Mouse (Mus musculus) embryonic facial prominence, embryonic 10.5 days (tissue): Measurements from ENCODE around the gene Dynlt1c. TPM values are rescaled to one million over a fixed set of nuclear protein-coding genes. Genes with fewer than 3 reads are reported as not detected.
"Not testable (repeated sequence)": the region's sequence is repeated elsewhere in the genome, so short reads cannot be mapped to it uniquely, and the experiment has no call there.

Source experiments
- DNase-seq: peaks from one replicate; pipeline ENCODE4 v3.0.0-alpha.2; 2017; ENCODE audit warnings: low spot score
- H3K27ac ChIP-seq: fragments of 300-500 bp; sonication (generic); replicated peaks from 2 replicates; pipeline ENCODE4 v1.5.1; 2016; ENCODE audit warnings: mild to moderate bottlenecking
- H3K27me3 ChIP-seq: fragments of 300-500 bp; sonication (generic); replicated peaks from 2 replicates; pipeline ENCODE4 v1.6.1; 2016; ENCODE audit warnings: low read depth, mild to moderate bottlenecking; ENCODE audit not compliant: poor library complexity, severe bottlenecking
- H3K36me3 ChIP-seq: fragments of 300-500 bp; sonication (generic); replicated peaks from 2 replicates; pipeline ENCODE4 v1.6.1; 2016; ENCODE audit warnings: mild to moderate bottlenecking, moderate library complexity
- H3K4me1 ChIP-seq: fragments of 300-500 bp; sonication (generic); 2 replicates; pipeline ENCODE4 v1.6.1; 2016
- H3K4me3 ChIP-seq: fragments of 300-500 bp; sonication (generic); 2 replicates; pipeline ENCODE4 v1.5.1; 2016; ENCODE audit warnings: mild to moderate bottlenecking, moderate library complexity
- H3K9me3 ChIP-seq: fragments of 300-500 bp; sonication (generic); 2 replicates; pipeline ENCODE4 v1.6.1; 2016; ENCODE audit warnings: mild to moderate bottlenecking
- WGBS: fragments of 180-500 bp; shearing (Covaris S2); methylation state at CpG from one replicate; pipeline ENCODE4 v1.1.7; 2016; 5-methylcytosine and 5-hydroxymethylcytosine counted together
- polyA plus RNA-seq: library from polyadenylated mRNA; unstranded; fragments of >200 nt; fragmentation: Nextera tagmentation; extraction: Ambion mirVana; gene quantifications from 2 replicates; pipeline ENCODE4 v1.2.1, GENCODE M21; 2016

Gene Dynlt1c
- polyA plus RNA-seq, 1 experiment from 2014 or later: 43.0 TPM

- not testable (repeated sequence) for H3K27me3 ChIP-seq, DNase-seq, H3K4me3 ChIP-seq, H3K36me3 ChIP-seq, H3K27ac ChIP-seq, H3K4me1 ChIP-seq, H3K9me3 ChIP-seq
- WGBS: 60% methylated on average over 1 of the region's 6 CpGs
These were observed 23.6 kb downstream of the Dynlt1c start for GRCm38 (mm10) chr17:6624926-6625558.

- H3K9me3 ChIP-seq, H3K4me3 ChIP-seq, H3K36me3 ChIP-seq, H3K27me3 ChIP-seq, DNase-seq, H3K4me1 ChIP-seq, H3K27ac ChIP-seq: not testable (repeated sequence)
- WGBS: 93% methylated on average over 4 of the region's 4 CpGs
These were observed 28.9 kb downstream of the Dynlt1c start for GRCm38 (mm10) chr17:6630398-6630797.

GRCm38 (mm10) chr17:6632850-6633249 lies 31.4 kb downstream of the Dynlt1c start:
- WGBS: 91% methylated on average over 6 of the region's 6 CpGs
- DNase-seq: not testable (repeated sequence)

DNA sequence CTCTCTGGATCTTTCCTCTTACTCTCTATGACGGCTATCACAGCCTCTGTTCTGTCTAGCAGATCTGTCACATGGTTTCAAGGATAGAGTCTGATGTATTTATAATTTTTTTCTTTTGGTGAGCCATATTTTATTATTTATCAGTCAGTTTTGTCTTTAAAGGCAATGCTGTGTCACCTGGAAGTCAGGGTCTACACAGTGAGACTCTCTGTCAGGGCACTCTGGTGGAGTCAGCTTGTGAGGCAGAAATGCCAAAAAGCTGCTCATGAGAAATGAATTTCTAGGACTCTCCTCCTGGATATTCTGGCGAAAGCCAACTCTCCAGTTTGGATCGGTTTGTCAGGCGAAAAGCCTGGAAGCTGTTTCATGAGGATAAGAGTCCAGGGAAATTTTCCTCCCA lies 34.3 kb downstream of the Dynlt1c start:
- H3K27me3 ChIP-seq, H3K4me3 ChIP-seq, H3K9me3 ChIP-seq, H3K36me3 ChIP-seq, DNase-seq, H3K27ac ChIP-seq, H3K4me1 ChIP-seq: not testable (repeated sequence)
- WGBS: 92% methylated on average over 2 of the region's 4 CpGs

More at GRCm38 (mm10) chr17:6632850-6633249, 31.4 kb downstream of the Dynlt1c start:
- not testable (repeated sequence) for H3K27ac ChIP-seq, H3K27me3 ChIP-seq, H3K4me1 ChIP-seq, H3K36me3 ChIP-seq, H3K9me3 ChIP-seq, H3K4me3 ChIP-seq

GRCm38 (mm10) chr17:6636861-6637260 lies 35.4 kb downstream of the Dynlt1c start:
- Histone ChIP-seq H3K27ac (no peak overlapping the region), H3K9me3 (peaks cover 4% of the 10 kb centered on the region; the same call in 1 of the 2 replicates), H3K4me3 (no peak overlapping the region), H3K4me1 (no peaks in the 10 kb centered on the region), H3K27me3 (no peaks in the 10 kb centered on the region), H3K36me3 (no peaks in the 10 kb centered on the region)
- WGBS: 83% methylated on average over 5 of the region's 5 CpGs
- no peak for DNase-seq

DNA sequence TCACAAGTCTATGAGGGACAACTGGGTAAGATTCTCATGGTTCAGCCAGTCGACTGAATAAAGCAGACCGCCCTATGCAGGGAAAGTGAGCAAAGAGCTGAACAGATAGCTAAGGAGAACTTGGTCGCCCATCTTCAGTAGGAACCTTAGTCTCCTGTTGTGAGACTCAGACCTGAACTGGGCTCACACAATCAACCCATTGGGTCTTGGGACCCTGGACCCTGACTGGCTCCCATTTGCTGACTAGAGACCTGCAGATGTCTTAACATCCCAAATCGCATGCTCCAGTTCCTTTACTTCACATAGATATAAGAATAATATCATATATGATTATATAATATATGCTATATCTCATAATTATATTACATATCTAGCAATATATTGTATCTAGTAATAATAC lies 36.0 kb downstream of the Dynlt1c start:
- H3K4me1 ChIP-seq, H3K36me3 ChIP-seq, H3K9me3 ChIP-seq, DNase-seq, H3K4me3 ChIP-seq, H3K27ac ChIP-seq, H3K27me3 ChIP-seq: not testable (repeated sequence)
- WGBS: 92% methylated on average over 4 of the region's 4 CpGs

DNA sequence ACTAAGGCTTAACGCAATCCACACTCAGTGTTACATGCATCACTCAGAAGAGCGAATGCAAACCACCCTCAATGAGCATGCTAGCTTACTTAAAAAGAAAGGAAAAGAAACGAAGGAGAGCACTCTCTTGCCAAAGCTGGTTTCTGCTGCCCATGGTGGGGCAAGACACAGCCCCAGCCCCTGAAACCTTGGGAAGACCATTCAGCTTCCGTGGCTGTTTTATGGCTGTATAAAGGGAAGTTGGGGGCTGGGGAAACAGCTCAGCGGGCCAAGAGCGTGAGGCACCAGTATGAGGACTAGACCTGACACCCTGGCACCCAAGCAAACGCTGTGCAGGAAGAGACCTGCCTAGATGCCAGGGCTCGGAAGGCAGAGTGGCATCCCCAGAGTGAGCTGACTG lies 37.0 kb downstream of the Dynlt1c start:
- not testable (repeated sequence) for H3K27ac ChIP-seq, H3K27me3 ChIP-seq, H3K4me1 ChIP-seq, H3K4me3 ChIP-seq, H3K36me3 ChIP-seq, H3K9me3 ChIP-seq, DNase-seq
- WGBS: 91% methylated on average over 8 of the region's 8 CpGs

DNA sequence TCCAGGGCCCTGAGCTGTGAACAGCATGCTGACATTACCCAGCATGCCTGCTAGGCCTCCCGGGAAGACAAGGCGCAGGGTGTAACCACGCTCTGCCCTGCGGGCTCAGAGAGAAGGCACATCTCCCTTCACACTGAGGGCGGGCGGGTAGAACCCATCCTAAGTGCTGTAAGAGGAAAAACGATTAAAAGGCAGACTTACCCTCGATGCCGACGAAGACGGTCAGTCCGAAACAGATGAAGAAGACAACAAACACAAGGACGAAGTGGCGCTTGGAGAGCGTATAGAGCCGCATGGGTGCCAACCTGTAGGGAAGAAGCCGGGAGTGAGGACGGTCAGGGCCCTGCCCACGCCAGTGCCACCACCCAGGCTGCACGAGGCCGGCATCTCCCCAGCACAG lies 38.0 kb downstream of the Dynlt1c start:
- H3K9me3 ChIP-seq, H3K4me1 ChIP-seq, DNase-seq, H3K4me3 ChIP-seq, H3K27ac ChIP-seq, H3K27me3 ChIP-seq, H3K36me3 ChIP-seq: not testable (repeated sequence)
- 93% methylated on average over 17 of the region's 21 CpGs for WGBS

DNA sequence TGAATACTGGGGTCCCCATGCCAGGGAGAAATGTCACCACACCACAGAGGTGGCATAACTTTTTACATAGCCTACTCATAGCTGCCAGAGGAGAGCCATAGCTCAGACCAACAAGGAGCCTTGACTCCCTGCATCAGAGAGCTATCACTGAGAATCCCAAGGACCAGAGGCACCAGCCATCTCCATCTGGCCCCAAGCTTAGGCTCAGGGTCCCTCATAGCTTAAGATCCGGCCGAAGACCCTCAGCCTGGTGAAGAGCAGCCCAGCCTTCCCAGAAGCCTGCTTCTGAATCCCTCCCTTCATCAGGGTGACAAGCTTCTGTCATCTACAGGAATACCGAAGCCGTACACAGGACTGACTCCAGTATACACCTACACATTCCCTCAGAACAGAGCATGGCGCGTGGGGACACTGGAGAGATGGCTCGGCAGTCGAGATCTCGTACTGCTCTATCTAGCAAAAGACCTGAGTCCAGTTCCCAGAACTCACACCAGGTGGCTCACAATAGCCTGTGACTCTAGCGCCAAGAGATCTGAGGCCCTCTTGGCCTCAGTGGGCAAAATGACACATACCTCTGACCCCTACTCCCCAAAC lies 38.7 kb downstream of the Dynlt1c start:
- not testable (repeated sequence) for H3K36me3 ChIP-seq, H3K27me3 ChIP-seq, H3K4me3 ChIP-seq, H3K4me1 ChIP-seq, H3K27ac ChIP-seq, DNase-seq, H3K9me3 ChIP-seq
- WGBS: 92% methylated on average over 10 of the region's 10 CpGs

GRCm38 (mm10) chr17:6640771-6641429 lies 39.4 kb downstream of the Dynlt1c start:
- H3K9me3 ChIP-seq, H3K36me3 ChIP-seq, H3K27ac ChIP-seq, H3K4me1 ChIP-seq, DNase-seq, H3K4me3 ChIP-seq, H3K27me3 ChIP-seq: not testable (repeated sequence)
- 82% methylated on average over 14 of the region's 14 CpGs for WGBS

DNA sequence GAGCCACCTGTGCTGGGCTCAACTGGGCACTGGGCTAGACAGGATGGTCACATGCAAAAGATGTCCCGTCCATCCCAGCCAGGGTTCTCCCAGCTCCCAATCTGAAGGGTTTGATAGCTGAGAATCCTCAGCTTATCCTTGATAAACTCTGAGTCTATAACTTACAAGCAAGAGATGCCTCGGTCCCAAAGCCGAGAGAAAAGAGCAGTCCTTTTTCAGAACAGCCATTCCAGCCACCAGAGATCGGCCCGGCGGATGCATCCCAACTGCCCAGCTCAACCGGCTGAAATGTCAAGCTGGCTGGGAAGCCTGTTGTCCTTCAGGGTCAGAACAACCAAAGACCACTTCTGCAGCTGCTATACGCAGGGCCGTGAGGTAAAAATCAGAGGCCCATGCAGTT lies 42.7 kb downstream of the Dynlt1c start:
- not testable (repeated sequence) for H3K36me3 ChIP-seq, H3K27ac ChIP-seq, H3K9me3 ChIP-seq, H3K4me1 ChIP-seq, DNase-seq, H3K4me3 ChIP-seq, H3K27me3 ChIP-seq
- 93% methylated on average over 9 of the region's 9 CpGs for WGBS

- not testable (repeated sequence) for H3K9me3 ChIP-seq
- 89% methylated on average over 4 of the region's 4 CpGs for WGBS
These were observed 43.2 kb downstream of the Dynlt1c start for GRCm38 (mm10) chr17:6644673-6645072.

DNA sequence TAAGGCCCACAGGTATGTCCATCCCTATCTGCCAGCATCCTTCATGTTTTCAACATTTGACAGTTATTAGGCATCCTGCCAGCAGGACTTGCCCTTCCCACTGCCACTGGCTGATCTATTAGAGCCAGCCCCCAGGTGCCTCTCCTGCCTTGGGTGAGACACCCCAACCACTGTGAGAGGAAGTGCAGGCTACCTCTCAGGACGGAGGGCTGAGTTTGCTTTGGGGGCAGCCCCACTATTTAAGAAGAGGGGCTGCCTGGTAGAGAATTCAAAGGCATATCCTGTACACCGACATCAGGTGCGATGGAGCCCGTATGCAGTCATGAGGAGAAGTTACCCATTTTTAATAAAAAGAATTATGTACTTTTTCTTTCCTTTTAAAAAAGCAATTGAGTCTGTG lies 44.2 kb downstream of the Dynlt1c start:
- not testable (repeated sequence) for H3K27me3 ChIP-seq, H3K9me3 ChIP-seq, H3K4me1 ChIP-seq, H3K36me3 ChIP-seq, H3K27ac ChIP-seq, DNase-seq, H3K4me3 ChIP-seq
- 93% methylated on average over 4 of the region's 4 CpGs for WGBS

More at GRCm38 (mm10) chr17:6644673-6645072, 43.2 kb downstream of the Dynlt1c start:
- H3K36me3 ChIP-seq, DNase-seq, H3K27me3 ChIP-seq, H3K4me3 ChIP-seq, H3K27ac ChIP-seq, H3K4me1 ChIP-seq: not testable (repeated sequence)
